Mouse (Mus musculus) layer of hippocampus, adult 2 months (tissue): ENCODE measurements around the gene Oprm1. TPM values are rescaled to one million over a fixed set of nuclear protein-coding genes. Genes with fewer than 3 reads are reported as not detected.

Source experiments
- DNase-seq, 2 experiments: peaks; one replicate each; pipeline ENCODE4 v3.0.0; 2022; ENCODE audit warnings: low spot score in 2 of 2
- H3K27ac ChIP-seq: fragments of 200-600 bp; 2 replicates; pipeline ENCODE4 v1.8.1; 2022
- H3K4me3 ChIP-seq: fragments of 200-600 bp; 2 replicates; pipeline ENCODE4 v1.8.1; 2022; ENCODE audit warnings: mild to moderate bottlenecking
- CTCF ChIP-seq: fragments of 200-600 bp; conservative IDR thresholded peaks from 2 replicates; pipeline ENCODE4 v1.8.1; 2022; ENCODE audit warnings: antibody characterized with exemption, mild to moderate bottlenecking, moderate library complexity
- total RNA-seq, 2 experiments: library from RNA; stranded (reverse); gene quantifications; 2 replicates each; pipeline ENCODE4 v1.2.3; 2021

Gene Oprm1
- total RNA-seq, 2 experiments from 2014 or later, result 5.4 to 5.9 TPM

GRCm38 (mm10) chr10:6915991-6916390 is 157.7 kb downstream of the Oprm1 start:
- H3K27ac ChIP-seq, result peak overlapping the region; percentile 85
- no peak for TF ChIP-seq CTCF
- H3K4me3 ChIP-seq, result no peak overlapping the region
- no peak for DNase-seq

- TF ChIP-seq CTCF, result no peak
- Histone ChIP-seq H3K4me3 (no peak overlapping the region), H3K27ac (peak overlapping the region; percentile 85)
- DNase-seq, result peak; percentile 79 to 91
Measured at GRCm38 (mm10) chr10:6916545-6917257, 158.4 kb downstream of the Oprm1 start.

- DNase-seq, result peak in 1 of 2 experiments; percentile 55
- TF ChIP-seq CTCF, result no peak
- H3K27ac ChIP-seq, result peak overlapping the region; percentile 69
- no peak overlapping the region for H3K4me3 ChIP-seq
Measured at GRCm38 (mm10) chr10:6926724-6927123, 168.4 kb downstream of the Oprm1 start.

- no peak for TF ChIP-seq CTCF
- DNase-seq, result no peak
- H3K4me3 ChIP-seq, result no peak overlapping the region
- H3K27ac ChIP-seq, result no peak overlapping the region
Measured at GRCm38 (mm10) chr10:6927600-6928223, 169.4 kb downstream of the Oprm1 start.

GRCm38 (mm10) chr10:6928905-6929304 is 170.6 kb downstream of the Oprm1 start:
- Histone ChIP-seq H3K4me3 (no peak overlapping the region), H3K27ac (no peak overlapping the region)
- TF ChIP-seq CTCF, result no peak
- DNase-seq, result no peak

- no peak for DNase-seq
- TF ChIP-seq CTCF, result no peak
- H3K4me3 ChIP-seq, result no peak overlapping the region
- H3K27ac ChIP-seq, result no peak overlapping the region
Measured at GRCm38 (mm10) chr10:6930398-6930797, 172.1 kb downstream of the Oprm1 start.

GRCm38 (mm10) chr10:6930889-6931288 is 172.6 kb downstream of the Oprm1 start:
- no peak for TF ChIP-seq CTCF
- DNase-seq, result no peak
- no peak overlapping the region for H3K4me3 ChIP-seq
- no peak overlapping the region for H3K27ac ChIP-seq

- Histone ChIP-seq H3K27ac (peak overlapping the region; percentile 72), H3K4me3 (no peak overlapping the region)
- peak in 1 of 2 experiments; percentile 37 for DNase-seq
- no peak for TF ChIP-seq CTCF
Measured at GRCm38 (mm10) chr10:6934776-6935175, 176.5 kb downstream of the Oprm1 start.

GRCm38 (mm10) chr10:6936671-6937425 is 178.5 kb downstream of the Oprm1 start:
- no peak for TF ChIP-seq CTCF
- peak; percentile 40 to 60 for DNase-seq
- Histone ChIP-seq H3K27ac (peak overlapping the region; percentile 43; the same call in 1 of the 2 replicates), H3K4me3 (no peak overlapping the region)

- no peak for TF ChIP-seq CTCF
- no peak for DNase-seq
Measured at GRCm38 (mm10) chr10:6953115-6953514, 194.8 kb downstream of the Oprm1 start.

GRCm38 (mm10) chr10:6954533-6954932 is 196.2 kb downstream of the Oprm1 start:
- H3K4me3 ChIP-seq, result no peak overlapping the region
- DNase-seq, result no peak
- no peak for TF ChIP-seq CTCF
- no peak overlapping the region for H3K27ac ChIP-seq

More at GRCm38 (mm10) chr10:6953115-6953514, 194.8 kb downstream of the Oprm1 start:
- no peak overlapping the region for H3K4me3 ChIP-seq
- no peak overlapping the region for H3K27ac ChIP-seq

- no peak overlapping the region for H3K4me3 ChIP-seq
- no peak for TF ChIP-seq CTCF
- no peak overlapping the region for H3K27ac ChIP-seq
- no peak for DNase-seq
Measured at GRCm38 (mm10) chr10:6956357-6956756, 198.1 kb downstream of the Oprm1 start.

GRCm38 (mm10) chr10:6958791-6959190 is 200.5 kb downstream of the Oprm1 start:
- TF ChIP-seq CTCF, result no peak
- Histone ChIP-seq H3K27ac (no peak overlapping the region), H3K4me3 (no peak overlapping the region)
- DNase-seq, result no peak
